Mouse (Mus musculus): ENCODE results near the gene Plin2.

DNA sequence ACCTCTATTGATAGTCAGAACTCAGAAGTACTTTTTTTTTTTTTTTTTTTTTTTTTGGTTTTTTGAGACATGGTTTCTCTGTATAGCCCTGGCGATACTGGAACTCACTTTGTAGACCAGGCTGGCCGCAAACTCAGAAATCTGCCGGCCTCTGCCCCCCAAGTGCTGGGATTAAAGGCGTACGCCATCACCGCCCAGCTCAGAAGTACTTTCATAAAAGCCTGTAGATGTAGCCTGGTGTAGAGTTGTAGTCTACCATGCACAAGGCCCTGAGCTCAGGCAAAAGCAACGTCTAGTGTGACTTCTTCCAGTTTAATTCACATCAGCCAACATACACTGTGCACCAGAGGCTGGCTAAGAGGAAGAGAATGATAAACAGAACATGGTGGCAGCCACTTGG, 23.1 kb upstream of the Plin2 start:
- no peak for TF ChIP-seq CTCF (IDR thresholded peaks at IDR 0.05; ENCODE audit: insufficient read depth, low read length)
- TF ChIP-seq POLR2A (IDR thresholded peaks at IDR 0.05; ENCODE audit: borderline replicate concordance, extremely low read depth, low read depth, low read length): no peak
